ENCODE assay signal across 9 mouse cellular contexts in genomic region chr16:38730921-38731320, GRCm38 (mm10). TPM values are rescaled to one million over a fixed set of nuclear protein-coding genes. Genes with fewer than 3 reads are reported as not detected.
DNase-seq lines count a peak whose midpoint lies in the region; ATAC-seq lines count a peak whose summit lies in the region.
"Had no signal": no experiment of that assay in that cellular context is flagged by ENCODE, and none has a peak within 500 bp of the region (broad histone marks: within the 10 kb centered on the region; RNA-seq: fewer than 3 reads in every experiment).

No protein-coding gene starts in this region.

- H3K9me3 ChIP-seq in forebrain, embryonic 10.5 days, result no peaks in the 10 kb centered on the region
- H3K9me3 ChIP-seq in forebrain, embryonic 12.5 days, result no peaks in the 10 kb centered on the region
- no peaks in the 10 kb centered on the region; the same call in 1 of the 2 replicates for H3K9me3 ChIP-seq in heart, embryonic 12.5 days (replicated peaks)
- H3K9me3 ChIP-seq in lung, embryonic 15.5 days, result no peaks in the 10 kb centered on the region
- H3K9me3 ChIP-seq: neural tube, embryonic 12.5 days had no signal

- DNase-seq in forebrain, embryonic 10.5 days (ENCODE audit: extremely low spot score, low spot score), result peak; percentile 5
- DNase-seq in 416B (ENCODE audit: low read depth) (peak; percentile 87), adipocyte (ENCODE audit: low spot score) (no peak)
- DNase-seq in adrenal gland, postnatal 4 days (ENCODE audit: low spot score in 2 of 2), result no peak
- DNase-seq in cerebellum, postnatal 25 days, result no peak

- no peak overlapping the region for H3K4me2 ChIP-seq in forebrain, embryonic 12.5 days
- no peak overlapping the region for H3K4me2 ChIP-seq in heart, embryonic 12.5 days
- H3K4me2 ChIP-seq in lung, embryonic 15.5 days, result peak overlapping the region; percentile 64; the same call in 1 of the 2 replicates
- H3K4me2 ChIP-seq: neural tube, embryonic 12.5 days had no signal

- H3K9ac ChIP-seq in forebrain, embryonic 12.5 days, result no peak overlapping the region
- no peak overlapping the region for H3K9ac ChIP-seq in heart, embryonic 12.5 days
- no peak overlapping the region for H3K9ac ChIP-seq in lung, embryonic 15.5 days
- H3K9ac ChIP-seq: neural tube, embryonic 12.5 days had no signal

- no peak overlapping the region for H3K4me3 ChIP-seq in forebrain, embryonic 10.5 days
- H3K4me3 ChIP-seq in forebrain, embryonic 12.5 days (replicated peaks), result no peak overlapping the region
- no peak overlapping the region for H3K4me3 ChIP-seq in heart, embryonic 12.5 days
- H3K4me3 ChIP-seq in lung, embryonic 15.5 days, result no peak overlapping the region
- H3K4me3 ChIP-seq: neural tube, embryonic 12.5 days had no signal

- H3K27me3 ChIP-seq in forebrain, embryonic 10.5 days (ENCODE audit: poor library complexity, severe bottlenecking), result no peaks in the 10 kb centered on the region
- no peaks in the 10 kb centered on the region for H3K27me3 ChIP-seq in forebrain, embryonic 12.5 days
- H3K27me3 ChIP-seq in heart, embryonic 12.5 days (replicated peaks), result no peaks in the 10 kb centered on the region
- H3K27me3 ChIP-seq in lung, embryonic 15.5 days, result no peaks in the 10 kb centered on the region
- H3K27me3 ChIP-seq: neural tube, embryonic 12.5 days had no signal

- WGBS in forebrain, embryonic 10.5 days, result 71% methylated on average over 8 of the region's 8 CpGs
- 61% methylated on average over 8 of the region's 8 CpGs for WGBS in forebrain, embryonic 12.5 days
- 38% methylated on average over 8 of the region's 8 CpGs for WGBS in heart, embryonic 12.5 days
- 37% methylated on average over 8 of the region's 8 CpGs for WGBS in lung, embryonic 15.5 days

- H3K4me1 ChIP-seq in forebrain, embryonic 10.5 days, result no peaks in the 10 kb centered on the region
- H3K4me1 ChIP-seq in forebrain, embryonic 12.5 days, result no peaks in the 10 kb centered on the region
- H3K4me1 ChIP-seq in heart, embryonic 12.5 days (replicated peaks), result peaks cover 8% of the 10 kb centered on the region; the same call in 1 of the 2 replicates
- peaks cover 8% of the 10 kb centered on the region; the same call in 1 of the 2 replicates for H3K4me1 ChIP-seq in lung, embryonic 15.5 days
- H3K4me1 ChIP-seq: neural tube, embryonic 12.5 days had no signal

- H3K27ac ChIP-seq in forebrain, embryonic 10.5 days, result no peak overlapping the region
- no peak overlapping the region for H3K27ac ChIP-seq in forebrain, embryonic 12.5 days
- no peak overlapping the region for H3K27ac ChIP-seq in heart, embryonic 12.5 days (ENCODE audit: poor library complexity, severe bottlenecking)
- no peak overlapping the region for H3K27ac ChIP-seq in lung, embryonic 15.5 days
- H3K27ac ChIP-seq: neural tube, embryonic 12.5 days had no signal

- no peak for ATAC-seq in forebrain, embryonic 12.5 days (ENCODE audit: low FRiP score)
- ATAC-seq in heart, embryonic 12.5 days (ENCODE audit: insufficient number of reproducible peaks, low FRiP score), result peak; percentile 54; the same call in 1 of the 2 replicates
- no peak for ATAC-seq in lung, embryonic 15.5 days (ENCODE audit: borderline replicate concordance, extremely low read depth, low FRiP score, low TSS enrichment)

- no peaks in the 10 kb centered on the region for H3K36me3 ChIP-seq in forebrain, embryonic 10.5 days (replicated peaks)
- H3K36me3 ChIP-seq in forebrain, embryonic 12.5 days (replicated peaks), result no peaks in the 10 kb centered on the region
- no peaks in the 10 kb centered on the region for H3K36me3 ChIP-seq in heart, embryonic 12.5 days
- H3K36me3 ChIP-seq in lung, embryonic 15.5 days, result no peaks in the 10 kb centered on the region
- H3K36me3 ChIP-seq: neural tube, embryonic 12.5 days had no signal

RNA-seq across cellular contexts. Expression of gene B4galt4, which starts 11.1 kb away (rescaled TPM):
- 27.1 and 27.8 TPM in 2 replicates for polyA plus RNA-seq in forebrain, embryonic 10.5 days (2016; fragmentation: Nextera tagmentation; extraction: Ambion mirVana)
- 21.1 and 25.6 TPM in 2 replicates for polyA plus RNA-seq in forebrain, embryonic 12.5 days (2016; fragmentation: Nextera tagmentation; extraction: Ambion mirVana)
- 26.6 and 29.8 TPM in 2 replicates for polyA plus RNA-seq in heart, embryonic 12.5 days (2016; fragmentation: Nextera tagmentation; extraction: Ambion mirVana)
- 37.4 TPM in 2 replicates for polyA plus RNA-seq in lung, embryonic 15.5 days (2015; fragmentation: Nextera tagmentation; extraction: Ambion mirVana)
- total RNA-seq in adrenal gland, postnatal 4 days (2021), result 10 to 100 TPM; 13.1 to 14.9 TPM

RNA-seq across cellular contexts. Expression of gene Arhgap31, which starts 17.8 kb away (rescaled TPM):
- 7.3 and 7.4 TPM in 2 replicates for polyA plus RNA-seq in forebrain, embryonic 10.5 days (2016; fragmentation: Nextera tagmentation; extraction: Ambion mirVana)
- 6.4 and 8.8 TPM in 2 replicates for polyA plus RNA-seq in forebrain, embryonic 12.5 days (2016; fragmentation: Nextera tagmentation; extraction: Ambion mirVana)
- 43.1 and 47.7 TPM in 2 replicates for polyA plus RNA-seq in heart, embryonic 12.5 days (2016; fragmentation: Nextera tagmentation; extraction: Ambion mirVana)
- 16.7 and 19.9 TPM in 2 replicates for polyA plus RNA-seq in lung, embryonic 15.5 days (2015; fragmentation: Nextera tagmentation; extraction: Ambion mirVana)
- total RNA-seq in adrenal gland, postnatal 4 days (2021), result 10 to 100 TPM; 31.3 to 31.4 TPM

Comparison
In these comparisons a context has a peak if more than half of its experiments do, and no peak if none do; other contexts are left out.
1. DNase-seq: peak in forebrain, embryonic 10.5 days (single experiment) and 416B (single experiment); none in adrenal gland, postnatal 4 days (0 of 2), cerebellum, postnatal 25 days (0 of 2) and adipocyte (single experiment).